Mouse (Mus musculus) liver, postnatal 0 days (tissue): ENCODE measurements at regions not wholly inside any gene's neighbourhood (a gene's known extent, or its start where the extent isn't known, plus 50 kb on each side); places are given as distances from the start of the nearest gene placed in this dataset.

Experiments
- ATAC-seq: fragments of 200-750 bp; cut with Nextera tagmentation; 2 replicates; pipeline ENCODE4 v1.8.0; 2017; ENCODE audit warnings: mild to moderate bottlenecking, moderate library complexity
- DNase-seq: peaks from one replicate; pipeline ENCODE4 v3.0.0-alpha.2; 2016
- H3K27ac ChIP-seq: fragments of 300-500 bp; sonication (generic); 2 replicates; pipeline ENCODE4 v1.5.1; 2014; ENCODE audit warnings: antibody characterized with exemption, moderate library complexity, mild to moderate bottlenecking, low read depth
- H3K27me3 ChIP-seq: fragments of 300-500 bp; sonication (generic); 2 replicates; pipeline ENCODE4 v1.6.1; 2014; ENCODE audit warnings: low read length, control low read depth, mixed read lengths; ENCODE audit not compliant: insufficient read depth
- H3K36me3 ChIP-seq: fragments of 300-500 bp; sonication (generic); replicated peaks from 2 replicates; pipeline ENCODE4 v1.6.1; 2014; ENCODE audit warnings: mild to moderate bottlenecking, control low read depth, low read length, moderate library complexity, mixed read lengths; ENCODE audit not compliant: insufficient read depth
- H3K4me1 ChIP-seq: fragments of 300-500 bp; sonication (generic); 2 replicates; pipeline ENCODE4 v1.6.1; 2014; ENCODE audit warnings: antibody characterized with exemption, mild to moderate bottlenecking, control low read depth; ENCODE audit not compliant: insufficient read depth
- H3K4me2 ChIP-seq: fragments of 300-500 bp; sonication (generic); 2 replicates; pipeline ENCODE4 v1.6.1; 2014; ENCODE audit warnings: low read depth, mild to moderate bottlenecking, low read length, moderate library complexity, mixed read lengths
- H3K4me3 ChIP-seq: fragments of 300-500 bp; sonication (generic); 2 replicates; pipeline ENCODE4 v1.5.1; 2014; ENCODE audit warnings: low read depth, low read length
- H3K9ac ChIP-seq: fragments of 300-500 bp; sonication (generic); replicated peaks from 2 replicates; pipeline ENCODE4 v1.6.1; 2014; ENCODE audit warnings: mild to moderate bottlenecking, moderate library complexity
- H3K9me3 ChIP-seq: fragments of 300-500 bp; sonication (generic); 2 replicates; pipeline ENCODE4 v1.6.1; 2016; ENCODE audit warnings: mild to moderate bottlenecking, control low read depth, low read length, mixed read lengths
- CTCF ChIP-seq: sonication (generic); IDR thresholded peaks from 2 replicates; pipeline ENCODE4 v1.5.1; 2016; ENCODE audit warnings: antibody characterized with exemption, low read depth
- EP300 ChIP-seq: IDR thresholded peaks from 2 replicates; pipeline ENCODE4 v1.6.1; 2016; ENCODE audit warnings: antibody characterized with exemption, low read depth, mild to moderate bottlenecking
- WGBS: fragments of 180-500 bp; shearing (Covaris S2); extraction: QIAGEN DNeasy Blood & Tissue Kit; methylation state at CpG from one replicate; pipeline ENCODE4 v1.1.7; 2014; ENCODE audit not compliant: insufficient replicate concordance; 5-methylcytosine and 5-hydroxymethylcytosine counted together

DNA sequence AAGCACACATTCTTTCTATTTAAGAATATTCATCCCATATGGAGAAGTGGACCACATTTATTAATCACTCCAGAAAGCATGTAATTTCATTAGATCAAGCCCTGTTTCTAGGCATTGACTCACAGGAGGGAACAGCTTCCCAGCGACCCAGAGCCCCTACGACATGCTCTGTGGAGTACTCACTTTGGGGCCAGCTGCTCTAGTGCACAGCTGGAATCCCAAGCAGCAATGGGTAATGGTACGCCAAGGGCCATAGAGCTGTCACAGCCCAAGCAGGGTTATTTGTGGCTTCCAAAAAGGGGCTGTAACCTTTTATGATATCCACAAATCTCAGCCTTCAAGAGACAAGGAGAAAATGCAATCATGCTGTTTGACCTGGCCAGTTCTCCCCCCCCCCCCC, 706.4 kb downstream of the Dhx35 start:
- H3K4me2 ChIP-seq, result no peak overlapping the region
- 67% methylated on average over 3 of the region's 3 CpGs for WGBS

DNA sequence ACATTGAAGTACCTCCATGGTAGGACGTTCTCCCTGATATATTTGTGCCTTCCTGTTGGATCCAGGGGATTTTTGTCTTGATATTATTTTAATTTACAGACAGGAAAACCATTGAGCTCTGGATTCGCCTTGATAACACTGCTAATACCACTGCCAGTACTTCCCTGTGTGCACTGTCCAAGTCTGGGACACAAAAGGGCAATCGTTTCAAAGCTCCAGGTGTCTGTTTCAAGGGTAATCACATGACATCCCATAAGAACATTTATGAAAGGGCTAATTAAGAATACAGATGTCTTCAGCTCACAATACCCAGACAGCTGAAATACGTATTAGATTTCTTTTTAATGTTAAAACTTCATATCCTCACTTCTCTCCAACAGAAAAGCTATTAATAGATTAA, 724.5 kb downstream of the Dhx35 start:
- H3K27ac ChIP-seq, result no peak overlapping the region
- DNase-seq, result no peak
- no peak for ATAC-seq

More for the DNA sequence above, 706.4 kb downstream of the Dhx35 start:
- Histone ChIP-seq H3K36me3 (no peaks in the 10 kb centered on the region), H3K9ac (no peak overlapping the region), H3K4me3 (no peak overlapping the region), H3K27me3 (no peaks in the 10 kb centered on the region), H3K27ac (no peak overlapping the region), H3K4me1 (no peaks in the 10 kb centered on the region), H3K9me3 (no peaks in the 10 kb centered on the region)
- ATAC-seq, result no peak
- DNase-seq, result no peak
- TF ChIP-seq EP300, result no peak
- TF ChIP-seq CTCF, result no peak

DNA sequence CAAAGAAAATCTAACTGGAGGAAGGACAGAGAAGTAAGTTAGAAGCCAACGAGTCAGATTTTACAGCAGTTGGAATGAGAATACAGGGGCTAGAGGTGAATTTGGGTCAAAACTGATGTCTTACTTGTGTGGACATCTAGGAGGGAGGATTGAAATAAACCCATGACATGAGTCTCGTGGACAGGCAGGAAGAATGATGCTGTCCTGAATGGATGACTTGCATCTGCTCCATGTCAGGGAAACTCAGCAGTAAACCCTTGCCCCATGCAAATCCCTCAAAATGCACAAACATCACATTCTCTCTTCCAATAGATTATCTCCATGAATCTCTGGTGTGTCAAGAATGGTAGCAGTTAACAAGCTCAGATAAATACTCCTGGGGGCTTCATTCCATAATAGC, 729.1 kb downstream of the Dhx35 start:
- no peak overlapping the region for H3K27ac ChIP-seq
- WGBS, result 63% methylated on average over 2 of the region's 2 CpGs
- no peak for TF ChIP-seq EP300
- TF ChIP-seq CTCF, result no peak
- ATAC-seq (no peak), DNase-seq (no peak)
- no peaks in the 10 kb centered on the region for H3K9me3 ChIP-seq
- no peak overlapping the region for H3K4me3 ChIP-seq
- H3K36me3 ChIP-seq, result no peaks in the 10 kb centered on the region
- no peak overlapping the region for H3K4me2 ChIP-seq
- H3K4me1 ChIP-seq, result no peaks in the 10 kb centered on the region
- H3K9ac ChIP-seq, result no peak overlapping the region
- H3K27me3 ChIP-seq, result no peaks in the 10 kb centered on the region

More for the DNA sequence above, 724.5 kb downstream of the Dhx35 start:
- Histone ChIP-seq H3K4me2 (no peak overlapping the region), H3K9ac (no peak overlapping the region), H3K9me3 (no peaks in the 10 kb centered on the region), H3K27me3 (no peaks in the 10 kb centered on the region), H3K36me3 (no peaks in the 10 kb centered on the region), H3K4me3 (no peak overlapping the region), H3K4me1 (no peaks in the 10 kb centered on the region)
- WGBS, result 43% methylated on average over 4 of the region's 4 CpGs
- no peak for TF ChIP-seq EP300

DNA sequence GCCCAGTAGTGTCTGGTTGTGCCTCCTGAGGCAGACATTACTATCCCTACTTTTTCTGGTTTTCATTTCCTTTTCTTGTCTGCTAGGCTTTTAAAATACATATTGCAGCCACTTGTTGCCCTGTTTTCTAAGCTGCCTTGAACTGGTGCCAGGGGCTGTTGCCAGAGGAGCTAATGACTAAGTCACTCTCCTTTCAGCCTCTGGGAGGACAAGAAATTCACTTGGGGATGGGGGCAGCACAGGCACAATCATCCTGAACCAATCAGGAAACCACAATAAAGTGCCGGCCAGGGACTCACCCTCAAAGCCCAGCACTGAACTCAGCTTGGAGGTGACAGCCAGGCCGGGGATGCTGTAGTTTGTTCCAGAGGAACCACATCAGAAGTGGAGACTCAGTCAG, 740.3 kb downstream of the Dhx35 start:
- ATAC-seq (no peak), DNase-seq (no peak)
- Histone ChIP-seq H3K9me3 (no peaks in the 10 kb centered on the region), H3K4me1 (no peaks in the 10 kb centered on the region), H3K27ac (no peak overlapping the region), H3K27me3 (no peaks in the 10 kb centered on the region), H3K4me3 (no peak overlapping the region), H3K4me2 (no peak overlapping the region), H3K9ac (no peak overlapping the region), H3K36me3 (no peaks in the 10 kb centered on the region)
- TF ChIP-seq EP300 (no peak), CTCF (no peak)
- 48% methylated on average over 2 of the region's 2 CpGs for WGBS

DNA sequence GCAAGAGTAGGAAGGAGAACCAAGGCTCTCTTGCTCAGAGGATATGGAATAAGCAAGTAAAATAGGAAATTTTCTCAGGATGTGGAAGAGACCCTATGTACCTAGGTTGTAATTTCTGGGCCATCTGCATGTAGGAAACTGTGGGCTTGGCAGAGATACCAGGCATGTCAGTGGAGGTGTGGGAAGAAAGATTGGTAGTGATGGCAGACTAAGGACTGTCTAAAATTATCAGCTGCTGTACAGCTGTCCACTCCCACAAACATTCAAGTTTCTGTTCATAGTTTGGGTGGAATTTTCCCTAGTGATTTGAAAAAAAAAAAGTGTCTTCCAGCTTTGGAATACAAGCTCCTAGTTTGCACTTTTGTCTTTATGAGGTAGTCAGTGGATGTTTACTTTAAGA, 744.7 kb downstream of the Dhx35 start:
- no peak overlapping the region for H3K4me3 ChIP-seq
- no peak overlapping the region for H3K9ac ChIP-seq
- no peaks in the 10 kb centered on the region for H3K9me3 ChIP-seq
- no peaks in the 10 kb centered on the region for H3K36me3 ChIP-seq
- H3K27me3 ChIP-seq, result no peaks in the 10 kb centered on the region
- TF ChIP-seq EP300 (no peak), CTCF (no peak)
- ATAC-seq, result no peak
- no peak overlapping the region for H3K4me2 ChIP-seq
- no peak overlapping the region for H3K27ac ChIP-seq
- H3K4me1 ChIP-seq, result no peaks in the 10 kb centered on the region
- DNase-seq, result no peak

DNA sequence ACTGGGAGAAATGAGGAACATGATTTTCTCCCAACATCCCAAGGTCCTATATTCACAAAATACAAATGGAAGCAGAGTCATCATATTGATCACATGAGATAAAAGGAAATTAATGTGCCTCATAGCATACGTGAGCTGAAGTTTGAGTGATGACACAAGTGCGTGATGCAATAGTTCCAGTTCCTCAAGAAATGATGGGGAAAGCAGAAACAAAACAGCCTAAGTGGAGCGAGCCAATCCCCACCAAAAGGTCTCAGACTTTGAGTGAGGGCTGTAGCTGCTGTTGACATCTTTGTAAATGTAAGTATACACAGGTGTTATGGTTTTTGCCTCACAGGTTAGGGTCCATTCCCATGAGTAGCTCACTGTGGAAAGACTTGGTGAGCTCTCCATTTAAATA, 763.0 kb downstream of the Dhx35 start:
- Histone ChIP-seq H3K9me3 (no peaks in the 10 kb centered on the region), H3K36me3 (no peaks in the 10 kb centered on the region), H3K4me3 (no peak overlapping the region), H3K4me2 (no peak overlapping the region), H3K27me3 (no peaks in the 10 kb centered on the region), H3K9ac (no peak overlapping the region), H3K27ac (no peak overlapping the region), H3K4me1 (no peaks in the 10 kb centered on the region)
- no peak for DNase-seq
- ATAC-seq, result no peak
- no peak for TF ChIP-seq EP300
- no peak for TF ChIP-seq CTCF
- 61% methylated on average over 3 of the region's 3 CpGs for WGBS

DNA sequence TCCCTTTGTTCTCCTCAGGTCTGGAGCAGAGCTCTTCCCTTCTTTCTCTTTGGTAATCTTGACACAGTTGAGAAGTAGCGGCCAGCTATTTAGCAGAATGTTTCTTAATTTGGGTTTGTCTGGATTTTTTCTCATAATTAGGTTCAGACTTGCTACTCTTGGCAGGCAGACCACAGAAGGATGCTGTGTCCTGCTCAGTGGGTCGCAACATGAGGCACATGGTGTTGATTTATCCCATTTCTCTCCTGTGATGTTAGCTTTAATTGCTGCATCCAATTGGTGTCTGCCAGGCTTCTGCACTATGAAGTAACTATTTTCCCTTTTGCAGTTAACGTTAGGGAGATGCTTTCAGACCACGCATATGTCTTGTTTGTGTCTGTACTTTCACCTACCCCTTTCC, 768.7 kb downstream of the Gm826 start:
- Histone ChIP-seq H3K27me3 (no peaks in the 10 kb centered on the region), H3K9me3 (no peaks in the 10 kb centered on the region), H3K4me2 (no peak overlapping the region), H3K4me1 (no peaks in the 10 kb centered on the region), H3K9ac (no peak overlapping the region), H3K27ac (no peak overlapping the region), H3K36me3 (no peaks in the 10 kb centered on the region), H3K4me3 (no peak overlapping the region)
- WGBS, result 76% methylated on average over 4 of the region's 4 CpGs
- TF ChIP-seq EP300 (no peak), CTCF (no peak)
- no peak for ATAC-seq
- no peak for DNase-seq
